Mouse (Mus musculus) hindbrain, embryonic 11.5 days (tissue): ENCODE measurements at regions not wholly inside any gene's neighbourhood (a gene's known extent, or its start where the extent isn't known, plus 50 kb on each side); places are given as distances from the start of the nearest gene placed in this dataset.

ENCODE experiments used
- ATAC-seq: fragments of 200-750 bp; cut with Nextera tagmentation; 2 replicates; pipeline ENCODE4 v1.8.0; 2017; ENCODE audit warnings: mild to moderate bottlenecking, moderate TSS enrichment, moderate library complexity; ENCODE audit not compliant: low FRiP score
- DNase-seq: peaks from one replicate; pipeline ENCODE4 v3.0.0-alpha.2; 2015; ENCODE audit warnings: low spot score
- H3K27ac ChIP-seq: fragments of 300-500 bp; sonication (generic); 2 replicates; pipeline ENCODE4 v1.5.1; 2014; ENCODE audit warnings: mild to moderate bottlenecking, low read depth, low read length
- H3K27me3 ChIP-seq: fragments of 300-500 bp; sonication (generic); 2 replicates; pipeline ENCODE4 v1.6.1; 2014; ENCODE audit warnings: mild to moderate bottlenecking, low read length, moderate library complexity, mixed read lengths; ENCODE audit not compliant: control insufficient read depth, insufficient read depth
- H3K36me3 ChIP-seq: fragments of 300-500 bp; sonication (generic); 2 replicates; pipeline ENCODE4 v1.6.1; 2014; ENCODE audit warnings: mild to moderate bottlenecking, low read length, moderate library complexity, mixed read lengths; ENCODE audit not compliant: control insufficient read depth, insufficient read depth
- H3K4me1 ChIP-seq: fragments of 300-500 bp; sonication (generic); replicated peaks from 2 replicates; pipeline ENCODE4 v1.6.1; 2014; ENCODE audit warnings: low read length, mixed read lengths; ENCODE audit not compliant: control insufficient read depth, insufficient read depth
- H3K4me2 ChIP-seq: fragments of 300-500 bp; sonication (generic); replicated peaks from 2 replicates; pipeline ENCODE4 v1.6.1; 2014; ENCODE audit warnings: mild to moderate bottlenecking, low read depth, low read length
- H3K4me3 ChIP-seq: fragments of 300-500 bp; sonication (generic); 2 replicates; pipeline ENCODE4 v1.5.1; 2014; ENCODE audit warnings: low read depth, low read length
- H3K9ac ChIP-seq: fragments of 300-500 bp; sonication (generic); 2 replicates; pipeline ENCODE4 v1.6.1; 2014; ENCODE audit warnings: low read depth, low read length
- H3K9me3 ChIP-seq: fragments of 300-500 bp; sonication (generic); 2 replicates; pipeline ENCODE4 v1.6.1; 2016; ENCODE audit warnings: low read length; ENCODE audit not compliant: control insufficient read depth
- WGBS: fragments of 180-500 bp; shearing (Covaris S2); extraction: QIAGEN DNeasy Blood & Tissue Kit; methylation state at CpG from one replicate; pipeline ENCODE4 v1.1.7; 2014; 5-methylcytosine and 5-hydroxymethylcytosine counted together

DNA sequence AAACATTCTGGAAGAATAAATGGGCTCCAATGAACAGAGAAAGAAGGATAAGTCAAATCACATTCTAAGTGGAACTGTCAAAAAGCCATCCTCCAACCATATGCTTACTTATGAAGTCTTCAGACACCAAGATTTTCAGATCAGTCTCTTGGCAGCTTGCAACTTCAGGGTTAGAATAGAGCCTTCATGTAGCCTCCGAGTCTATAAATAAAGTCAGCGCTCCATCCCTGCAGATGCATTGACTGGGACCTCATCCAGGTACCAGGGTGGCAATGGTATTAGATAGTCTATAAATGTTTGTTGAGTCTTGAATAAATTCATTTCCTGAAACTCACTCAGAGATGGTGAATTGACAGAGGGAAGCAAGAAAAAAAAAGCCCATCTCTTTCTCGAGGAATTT lies 107.2 kb upstream of the Eepd1 start:
- H3K9ac ChIP-seq, result no peak overlapping the region
- DNase-seq (no peak), ATAC-seq (no peak)
- H3K27me3 ChIP-seq, result no peaks in the 10 kb centered on the region
- WGBS, result 86% methylated on average over 3 of the region's 3 CpGs
- H3K9me3 ChIP-seq, result no peaks in the 10 kb centered on the region
- no peaks in the 10 kb centered on the region for H3K4me1 ChIP-seq
- H3K4me3 ChIP-seq, result no peak overlapping the region
- no peak overlapping the region for H3K4me2 ChIP-seq
- H3K36me3 ChIP-seq, result no peaks in the 10 kb centered on the region
- H3K27ac ChIP-seq, result no peak overlapping the region

DNA sequence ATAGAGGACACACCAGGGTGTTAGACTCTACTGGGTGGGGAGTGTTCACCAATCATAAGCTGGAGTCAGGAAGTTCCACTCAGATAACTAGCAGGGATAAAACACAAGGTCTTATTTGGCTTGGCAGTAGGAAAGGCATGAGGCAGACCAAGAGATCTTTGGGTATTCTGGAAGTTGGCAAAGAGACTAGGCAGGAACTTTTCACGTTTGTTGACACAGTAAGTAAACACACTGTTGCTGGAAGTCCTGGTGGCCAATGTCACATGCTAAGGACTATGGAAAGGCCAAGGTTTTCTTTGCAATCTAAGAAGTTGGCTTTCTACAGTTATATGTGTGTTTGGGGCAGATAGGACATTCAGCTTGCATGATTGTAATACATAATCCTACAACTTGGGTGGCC lies 105.1 kb upstream of the Eepd1 start:
- no peak for ATAC-seq
- no peak overlapping the region for H3K4me2 ChIP-seq
- 57% methylated on average over 1 of the region's 1 CpGs for WGBS
- H3K27me3 ChIP-seq, result no peaks in the 10 kb centered on the region
- H3K4me1 ChIP-seq, result no peaks in the 10 kb centered on the region
- DNase-seq, result no peak
- H3K9me3 ChIP-seq, result no peaks in the 10 kb centered on the region
- no peaks in the 10 kb centered on the region for H3K36me3 ChIP-seq
- no peak overlapping the region for H3K27ac ChIP-seq
- no peak overlapping the region for H3K4me3 ChIP-seq
- no peak overlapping the region for H3K9ac ChIP-seq

DNA sequence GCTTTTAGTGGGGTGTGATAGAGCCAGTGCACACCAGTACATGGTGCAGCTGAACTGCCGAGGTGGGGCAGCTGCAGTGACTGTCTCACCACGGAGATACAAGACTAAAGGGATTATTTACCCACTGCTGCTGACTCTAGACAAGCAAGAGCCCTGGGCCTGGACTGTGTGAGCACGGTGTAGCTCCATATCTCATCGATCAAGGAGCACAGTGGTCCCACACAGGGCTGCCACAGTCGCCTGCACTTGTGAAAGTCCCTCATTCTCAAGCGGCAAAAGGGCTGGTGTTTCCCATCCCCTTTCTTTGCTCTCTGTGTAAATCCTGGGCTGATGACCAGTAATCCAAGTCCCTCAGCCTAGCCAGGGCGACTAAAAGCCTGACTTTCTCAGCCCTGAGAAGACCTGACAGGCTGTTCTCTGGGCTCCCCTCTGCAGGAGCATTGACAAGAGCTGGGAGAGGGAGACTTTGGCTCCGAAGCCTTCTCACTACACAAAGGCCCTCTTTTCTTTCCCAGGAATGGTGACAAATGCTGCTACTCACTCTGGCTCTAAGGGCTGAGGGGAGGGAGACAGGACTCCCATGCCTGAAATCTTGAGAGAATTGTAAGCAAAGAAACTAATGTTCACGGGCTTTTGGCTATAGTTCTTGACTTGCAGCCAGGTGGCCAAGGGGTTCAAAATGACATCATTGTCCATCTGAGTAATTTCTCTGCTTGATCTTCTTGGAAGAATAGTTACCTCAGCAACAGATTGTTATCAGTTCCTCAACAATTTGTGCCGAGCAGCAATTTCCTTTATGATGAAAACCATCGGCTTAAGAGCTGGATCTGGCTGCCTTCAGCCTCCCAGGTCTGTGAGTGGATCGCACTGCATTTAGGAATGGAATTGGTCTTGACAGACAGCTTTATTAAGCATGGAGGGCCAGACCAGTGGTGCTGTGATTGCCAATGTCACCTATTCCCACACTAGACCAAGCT lies 103.3 kb upstream of the Eepd1 start:
- H3K4me2 ChIP-seq, result no peak overlapping the region
- no peaks in the 10 kb centered on the region for H3K27me3 ChIP-seq
- no peaks in the 10 kb centered on the region for H3K4me1 ChIP-seq
- WGBS, result 73% methylated on average over 12 of the region's 12 CpGs
- no peak overlapping the region for H3K27ac ChIP-seq
- ATAC-seq (no peak), DNase-seq (no peak)
- H3K36me3 ChIP-seq, result no peaks in the 10 kb centered on the region
- H3K4me3 ChIP-seq, result no peak overlapping the region
- H3K9ac ChIP-seq, result no peak overlapping the region
- no peaks in the 10 kb centered on the region for H3K9me3 ChIP-seq

DNA sequence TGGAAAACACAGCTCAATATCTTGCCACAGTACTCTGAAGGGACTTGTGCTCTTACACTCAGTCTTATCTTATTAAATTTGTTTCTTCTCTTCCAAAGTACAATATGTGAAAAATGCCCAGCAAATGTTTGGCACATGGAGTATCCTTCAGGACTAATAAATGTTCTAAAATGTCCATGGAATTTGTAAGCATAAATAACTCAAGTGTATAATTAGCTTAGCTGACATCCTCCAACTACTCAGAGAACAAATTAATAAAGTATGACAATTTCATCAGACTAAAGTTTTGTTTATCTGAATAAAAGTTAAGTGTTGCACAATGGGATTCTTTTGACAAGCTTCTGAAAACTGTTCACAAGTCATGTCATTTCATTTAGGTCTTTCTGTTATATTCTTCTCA lies 96.0 kb upstream of the Eepd1 start:
- no peaks in the 10 kb centered on the region for H3K9me3 ChIP-seq
- H3K27ac ChIP-seq, result no peak overlapping the region
- H3K4me1 ChIP-seq, result no peaks in the 10 kb centered on the region
- H3K9ac ChIP-seq, result no peak overlapping the region
- H3K4me2 ChIP-seq, result no peak overlapping the region
- H3K36me3 ChIP-seq, result no peaks in the 10 kb centered on the region
- H3K4me3 ChIP-seq, result no peak overlapping the region
- ATAC-seq (no peak), DNase-seq (no peak)
- no peaks in the 10 kb centered on the region for H3K27me3 ChIP-seq

DNA sequence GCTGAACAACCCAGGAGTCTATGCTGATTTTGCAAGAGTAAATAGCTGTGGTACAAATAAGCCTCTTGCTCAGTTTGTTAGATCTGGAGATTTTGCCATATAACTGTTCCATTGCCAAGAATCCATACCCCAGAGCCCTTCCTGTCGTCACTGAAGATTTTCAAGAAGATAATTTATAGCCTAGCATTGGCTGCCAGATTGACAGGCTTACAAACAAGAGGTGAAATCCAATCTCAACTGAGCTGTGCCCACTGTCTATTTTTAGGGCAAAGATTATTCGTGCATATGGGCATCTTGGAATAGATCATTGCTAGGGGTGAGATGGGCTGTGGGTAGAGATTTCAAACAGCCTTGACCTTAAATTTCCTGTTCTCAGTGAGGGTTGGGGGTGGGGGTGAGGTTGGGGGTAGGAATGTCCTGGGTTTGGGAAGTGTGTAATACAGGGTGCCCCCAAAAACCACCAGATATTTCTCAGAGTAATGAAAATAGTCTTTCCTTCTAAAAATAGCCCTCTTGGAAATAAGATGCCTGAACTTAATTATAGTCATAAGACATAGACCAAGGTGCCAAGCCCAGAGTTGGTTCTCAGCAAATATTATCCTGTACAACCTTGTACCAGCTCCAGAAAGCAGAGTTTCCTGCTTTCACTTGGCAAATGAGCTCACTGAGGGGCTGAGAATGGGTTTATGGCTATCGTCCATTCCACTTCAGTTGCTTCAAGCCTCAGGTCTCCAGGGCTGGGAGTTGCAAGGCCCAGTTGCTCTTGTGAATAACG lies 93.3 kb upstream of the Eepd1 start:
- WGBS, result 81% methylated on average over 4 of the region's 4 CpGs
- no peak overlapping the region for H3K9ac ChIP-seq
- DNase-seq (no peak), ATAC-seq (no peak)
- no peak overlapping the region for H3K27ac ChIP-seq
- no peaks in the 10 kb centered on the region for H3K36me3 ChIP-seq
- no peak overlapping the region for H3K4me3 ChIP-seq
- no peaks in the 10 kb centered on the region for H3K27me3 ChIP-seq
- H3K4me2 ChIP-seq, result no peak overlapping the region
- H3K9me3 ChIP-seq, result no peaks in the 10 kb centered on the region
- no peaks in the 10 kb centered on the region for H3K4me1 ChIP-seq

DNA sequence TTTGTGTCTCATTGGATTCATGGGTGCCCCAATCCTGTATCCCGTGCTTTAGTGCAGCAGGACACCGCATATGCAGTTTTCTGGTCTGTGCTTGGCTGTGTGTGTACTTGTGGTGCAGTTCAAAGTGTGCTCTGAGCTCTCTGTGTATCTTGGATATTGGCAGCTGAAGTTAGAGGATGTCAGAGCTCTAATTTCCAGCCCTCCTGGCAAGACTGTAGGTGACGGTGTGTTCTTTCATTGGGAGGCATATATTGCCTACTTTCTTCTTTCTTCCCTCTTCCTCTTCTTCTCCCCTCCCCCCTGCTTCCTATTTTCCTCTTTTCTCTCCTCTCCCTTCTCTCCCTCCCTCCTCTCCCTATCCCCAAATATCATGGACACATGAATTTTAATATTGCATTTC lies 92.0 kb upstream of the Eepd1 start:
- no peaks in the 10 kb centered on the region for H3K4me1 ChIP-seq
- H3K9ac ChIP-seq, result no peak overlapping the region
- H3K9me3 ChIP-seq, result no peaks in the 10 kb centered on the region
- WGBS, result 84% methylated on average over 3 of the region's 3 CpGs
- H3K4me3 ChIP-seq, result no peak overlapping the region
- H3K36me3 ChIP-seq, result no peaks in the 10 kb centered on the region
- H3K4me2 ChIP-seq, result no peak overlapping the region
- H3K27me3 ChIP-seq, result no peaks in the 10 kb centered on the region
- DNase-seq (no peak), ATAC-seq (no peak)
- H3K27ac ChIP-seq, result no peak overlapping the region

DNA sequence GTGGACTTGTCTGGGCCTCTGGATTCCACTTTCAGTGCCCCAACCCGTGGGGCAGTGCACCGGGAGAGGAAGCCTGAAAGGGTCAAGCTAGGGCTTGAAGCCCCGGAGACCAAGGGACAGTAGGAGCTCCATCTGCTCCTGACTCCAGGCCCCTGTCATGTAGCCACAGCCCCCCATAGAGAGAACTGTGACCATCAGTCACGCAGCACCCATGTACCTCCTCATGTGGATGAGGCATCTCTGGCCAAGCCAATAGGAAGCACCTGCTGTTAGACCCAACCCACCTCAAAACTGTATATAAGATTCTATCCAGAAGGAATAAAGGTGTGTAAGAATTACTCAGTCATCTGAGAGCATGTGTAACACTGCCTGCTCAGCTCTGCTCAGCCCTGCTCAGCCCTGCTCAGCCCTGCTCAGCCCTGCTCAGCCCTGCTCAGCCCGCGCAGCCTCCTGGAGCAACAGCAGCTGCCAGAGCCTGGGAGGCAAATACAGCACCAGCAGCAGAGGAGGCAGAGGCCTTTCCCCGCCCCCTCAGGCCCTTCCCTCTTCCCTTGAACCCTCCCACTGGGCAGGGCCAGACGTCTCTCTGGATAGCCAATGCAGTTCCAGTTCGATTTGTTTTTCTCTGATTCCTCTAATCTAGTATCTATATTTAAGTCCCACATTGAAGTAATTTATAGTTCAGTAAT lies 80.6 kb upstream of the Eepd1 start:
- no peaks in the 10 kb centered on the region for H3K4me1 ChIP-seq
- 36% methylated on average over 9 of the region's 9 CpGs for WGBS

DNA sequence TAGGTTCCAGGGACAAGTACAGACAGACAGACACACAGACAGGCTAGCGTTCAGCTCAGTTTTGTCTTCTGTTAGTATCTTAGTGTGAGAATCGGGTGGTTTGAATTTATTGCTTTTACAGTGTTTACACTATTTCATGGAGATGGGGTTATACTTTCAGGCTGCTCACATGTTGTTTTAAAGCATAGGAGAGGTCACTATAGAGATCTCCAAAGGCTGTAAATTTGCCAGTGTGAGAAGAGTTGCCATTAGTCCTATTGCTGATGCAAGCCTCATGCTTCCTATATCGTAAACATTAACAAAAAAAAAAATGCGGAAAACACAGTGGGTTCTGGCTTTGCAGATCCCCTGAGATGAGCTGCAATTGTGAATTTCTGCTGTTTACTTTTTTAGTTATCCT lies 75.5 kb upstream of the Eepd1 start:
- H3K36me3 ChIP-seq, result no peaks in the 10 kb centered on the region
- H3K27ac ChIP-seq, result no peak overlapping the region
- no peaks in the 10 kb centered on the region for H3K9me3 ChIP-seq
- no peak for DNase-seq
- 94% methylated on average over 4 of the region's 4 CpGs for WGBS
- H3K4me1 ChIP-seq, result no peaks in the 10 kb centered on the region
- H3K27me3 ChIP-seq, result no peaks in the 10 kb centered on the region
- H3K4me2 ChIP-seq, result no peak overlapping the region
- no peak for ATAC-seq
- no peak overlapping the region for H3K9ac ChIP-seq
- no peak overlapping the region for H3K4me3 ChIP-seq

More for the DNA sequence above, 80.6 kb upstream of the Eepd1 start:
- Histone ChIP-seq H3K27ac (no peak overlapping the region), H3K9ac (no peak overlapping the region), H3K27me3 (no peaks in the 10 kb centered on the region), H3K36me3 (no peaks in the 10 kb centered on the region), H3K4me3 (no peak overlapping the region), H3K9me3 (no peaks in the 10 kb centered on the region), H3K4me2 (no peak overlapping the region)
- peak; percentile 84 for ATAC-seq
- peak; percentile 50 for DNase-seq
